In genomic region chr6:112245639-112246038, GRCm38 (mm10) we compare ENCODE assay signal across 8 mouse cellular contexts. TPM values are rescaled to one million over a fixed set of nuclear protein-coding genes. Genes with fewer than 3 reads are reported as not detected.
A peak's percentile ranks its signal among the peaks of the same experiment; 100 is the strongest.
DNase-seq lines count a peak whose midpoint lies in the region; ATAC-seq lines count a peak whose summit lies in the region.

No protein-coding gene starts in this region.

- 0 out of 2 replicates have a peak, but pooled peaks cover 7% of the 10 kb centered on the region for H3K4me1 ChIP-seq in neural tube, embryonic 13.5 days (replicated peaks)
- H3K4me1 ChIP-seq in heart, embryonic 12.5 days (replicated peaks) = peaks cover 23% of the 10 kb centered on the region

- WGBS in neural tube, embryonic 13.5 days = 67% methylated on average over 4 of the region's 4 CpGs
- 24% methylated on average over 4 of the region's 4 CpGs for WGBS in heart, embryonic 12.5 days

- H3K27me3 ChIP-seq in neural tube, embryonic 13.5 days = no peaks in the 10 kb centered on the region
- H3K27me3 ChIP-seq in heart, embryonic 12.5 days (replicated peaks) = no peaks in the 10 kb centered on the region

- no peaks in the 10 kb centered on the region for H3K9me3 ChIP-seq in neural tube, embryonic 13.5 days
- 0 out of 2 replicates have a peak, but pooled peaks cover 3% of the 10 kb centered on the region for H3K9me3 ChIP-seq in heart, embryonic 12.5 days (replicated peaks)

- ATAC-seq in neural tube, embryonic 13.5 days (ENCODE audit: low read depth) = peak; percentile 47; the same call in 1 of the 2 replicates
- ATAC-seq in heart, embryonic 12.5 days (ENCODE audit: insufficient number of reproducible peaks, low FRiP score) = peak; percentile 91
- no peak for ATAC-seq in CD4-positive, CD25-positive, alpha-beta regulatory T cell, adult 4 months
- ATAC-seq in inflammation-experienced regulatory T-cells, adult 6 months = no peak

- H3K27ac ChIP-seq in neural tube, embryonic 13.5 days (replicated peaks) = no peak overlapping the region
- peak overlapping the region; percentile 76 for H3K27ac ChIP-seq in heart, embryonic 12.5 days (ENCODE audit: poor library complexity, severe bottlenecking)

- no peaks in the 10 kb centered on the region for H3K36me3 ChIP-seq in neural tube, embryonic 13.5 days
- no peaks in the 10 kb centered on the region for H3K36me3 ChIP-seq in heart, embryonic 12.5 days

- no peak overlapping the region for H3K4me3 ChIP-seq in neural tube, embryonic 13.5 days
- H3K4me3 ChIP-seq in heart, embryonic 12.5 days = no peak overlapping the region

- H3K4me2 ChIP-seq in neural tube, embryonic 13.5 days = no peak overlapping the region
- H3K4me2 ChIP-seq in heart, embryonic 12.5 days = no peak overlapping the region; the same call in 1 of the 2 replicates

- no peak overlapping the region for H3K9ac ChIP-seq in neural tube, embryonic 13.5 days
- H3K9ac ChIP-seq in heart, embryonic 12.5 days = no peak overlapping the region

- no peak for DNase-seq in neural tube, embryonic 10.5 days (ENCODE audit: extremely low spot score, low spot score)
- peak; percentile 19 for DNase-seq in cerebellum, adult 9-11 months
- DNase-seq in kidney, postnatal 10 days = peak; percentile 79
- DNase-seq in mesoderm, embryonic 11.5 days (ENCODE audit: low read depth, low spot score) = peak; percentile 13

RNA-seq across cellular contexts. Expression of gene Lmcd1, which starts 27.9 kb away (rescaled TPM):
- 13.4 and 15.4 TPM in 2 replicates for polyA plus RNA-seq in neural tube, embryonic 13.5 days (2015; fragmentation: Nextera tagmentation; extraction: Ambion mirVana)
- 48.7 and 49.3 TPM in 2 replicates for polyA plus RNA-seq in heart, embryonic 12.5 days (2016; fragmentation: Nextera tagmentation; extraction: Ambion mirVana)
- not detected for polyA plus RNA-seq in CD4-positive, CD25-positive, alpha-beta regulatory T cell, adult 4 months (2017; shearing (Covaris generic))
- not detected for polyA plus RNA-seq in inflammation-experienced regulatory T-cells, adult 6 months (2017; shearing (Covaris generic))

Comparison
In these comparisons a context has a peak if more than half of its experiments do, and no peak if none do; other contexts are left out.
1. ATAC-seq: peak in neural tube, embryonic 13.5 days (single experiment) and heart, embryonic 12.5 days (single experiment); none in CD4-positive, CD25-positive, alpha-beta regulatory T cell, adult 4 months (single experiment) and inflammation-experienced regulatory T-cells, adult 6 months (single experiment).
2. RNA of gene Lmcd1, which starts 27.9 kb away (polyA plus RNA-seq): 48.7 to 49.3 TPM in heart, embryonic 12.5 days and 13.4 to 15.4 TPM in neural tube, embryonic 13.5 days; not detected in CD4-positive, CD25-positive, alpha-beta regulatory T cell, adult 4 months and not detected in inflammation-experienced regulatory T-cells, adult 6 months; every median in the first group is over 10 times any median in the second.